Mouse (Mus musculus) G1E (cell line): ENCODE data around the gene Gm17631. TPM values are rescaled to one million over a fixed set of nuclear protein-coding genes. Genes with fewer than 3 reads are reported as not detected.
"Not testable (repeated sequence)": the region's sequence is repeated elsewhere in the genome, so short reads cannot be mapped to it uniquely, and the experiment has no call there.

Source experiments
- ATAC-seq: 2 replicates; pipeline ENCODE4 v1.8.0; 2016; ENCODE audit warnings: mild to moderate bottlenecking; ENCODE audit not compliant: insufficient number of reproducible peaks, poor library complexity, low FRiP score, severe bottlenecking; ENCODE audit errors: extremely low read depth
- DNase-seq: peaks from one replicate; pipeline ENCODE4 v3.0.0; 2012; ENCODE audit warnings: low spot score
- H3K27me3 ChIP-seq: 2 replicates; pipeline ENCODE4 v1.6.1; 2012; ENCODE audit warnings: mild to moderate bottlenecking, low read length, inconsistent platforms; ENCODE audit not compliant: insufficient read depth
- H3K36me3 ChIP-seq: replicated peaks from 2 replicates; pipeline ENCODE3; 2012; ENCODE audit warnings: mild to moderate bottlenecking, inconsistent platforms
- H3K4me1 ChIP-seq: 2 replicates; pipeline ENCODE4 v1.6.1; 2012; ENCODE audit warnings: low read depth, low read length, inconsistent platforms, mixed read lengths; ENCODE audit not compliant: insufficient read depth
- H3K4me3 ChIP-seq: 2 replicates; pipeline ENCODE4 v1.5.1; 2012; ENCODE audit warnings: low read depth, mild to moderate bottlenecking, inconsistent platforms, low read length, moderate library complexity, mixed read lengths
- H3K9me3 ChIP-seq: replicated peaks from 2 replicates; pipeline ENCODE4 v1.6.1; 2012; ENCODE audit warnings: inconsistent platforms
- CTCF ChIP-seq: IDR thresholded peaks from 2 replicates; pipeline ENCODE4 v1.5.1; 2012; ENCODE audit warnings: low read depth, low read length, inconsistent platforms, mixed read lengths
- GATA1 ChIP-seq: IDR thresholded peaks from 2 replicates; pipeline ENCODE4 v1.6.1; 2012; ENCODE audit warnings: borderline replicate concordance, low read length, inconsistent platforms, mixed read lengths
- GATA2 ChIP-seq: IDR thresholded peaks from 2 replicates; pipeline ENCODE4 v1.6.1; 2012; ENCODE audit warnings: low read depth, low read length, inconsistent platforms, borderline replicate concordance
- POLR2AphosphoS5 ChIP-seq: IDR thresholded peaks from 2 replicates; pipeline ENCODE4 v1.6.1; 2012; ENCODE audit warnings: low read depth, low read length, inconsistent platforms; ENCODE audit not compliant: insufficient replicate concordance
- TAL1 ChIP-seq: conservative IDR thresholded peaks from 2 replicates; pipeline ENCODE4 v1.6.1; 2012; ENCODE audit warnings: low read depth, low read length, inconsistent platforms, mixed read lengths
- polyA plus RNA-seq: library from polyadenylated mRNA; stranded (reverse); fragments of >175 nt; gene quantifications from 2 replicates; pipeline ENCODE4 v1.2.3, GENCODE M21; 2012
- total RNA-seq, 2 experiments: library from RNA; stranded (forward) in 1 of 2; stranded (reverse) in 1 of 2; fragments of 200-1000 nt in 1 of 2; fragments of >200 nt in 1 of 2; fragmentation: Nextera tagmentation in 1 of 2; gene quantifications; 2 replicates each; pipeline ENCODE4 v1.2.3; 2014 to 2017

Gene Gm17631
- total RNA-seq (2014; fragmentation: Nextera tagmentation) (not detected in 2 replicates), total RNA-seq (2017) (not detected in 2 replicates), polyA plus RNA-seq (not detected in 2 replicates)

DNA sequence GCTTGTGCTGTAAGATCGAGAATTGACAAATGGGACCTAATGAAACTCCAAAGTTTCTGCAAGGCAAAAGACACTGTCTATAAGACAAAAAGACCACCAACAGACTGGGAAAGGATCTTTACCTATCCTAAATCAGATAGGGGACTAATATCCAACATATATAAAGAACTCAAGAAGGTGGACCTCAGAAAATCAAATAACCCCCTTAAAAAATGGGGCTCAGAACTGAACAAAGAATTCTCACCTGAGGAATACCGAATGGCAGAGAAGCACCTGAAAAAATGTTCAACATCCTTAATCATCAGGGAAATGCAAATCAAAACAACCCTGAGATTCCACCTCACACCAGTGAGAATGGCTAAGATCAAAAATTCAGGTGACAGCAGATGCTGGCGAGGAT is at the start of gene Gm17631:
TSS of gene Gm17631 (plus strand) at position 301 of the 400 bp plus-strand sequence.
- not testable (repeated sequence) for H3K27me3 ChIP-seq, H3K36me3 ChIP-seq, H3K4me3 ChIP-seq, H3K9me3 ChIP-seq, DNase-seq, ATAC-seq, H3K4me1 ChIP-seq

- no peak for ATAC-seq
- Histone ChIP-seq H3K9me3 (peaks cover 8% of the 10 kb centered on the region), H3K4me3 (no peak overlapping the region), H3K27me3 (no peaks in the 10 kb centered on the region), H3K4me1 (no peaks in the 10 kb centered on the region), H3K36me3 (no peaks in the 10 kb centered on the region)
- no peak for DNase-seq
- no peak for TF ChIP-seq POLR2AphosphoS5
- TF ChIP-seq GATA1, result no peak
Observed at GRCm38 (mm10) chr6:129817731-129818130, 44.7 kb upstream of the Gm17631 start.

GRCm38 (mm10) chr6:129824004-129824403 is 38.4 kb upstream of the Gm17631 start:
- no peak for TF ChIP-seq TAL1
- no peak for TF ChIP-seq POLR2AphosphoS5
- no peak for TF ChIP-seq GATA1
- no peak for TF ChIP-seq CTCF
- no peak for TF ChIP-seq GATA2
- ATAC-seq, result no peak

GRCm38 (mm10) chr6:129825559-129825958 is 36.9 kb upstream of the Gm17631 start:
- ATAC-seq (no peak), DNase-seq (no peak)
- no peak overlapping the region for H3K4me3 ChIP-seq

More at GRCm38 (mm10) chr6:129824004-129824403, 38.4 kb upstream of the Gm17631 start:
- H3K9me3 ChIP-seq, result peaks cover 5% of the 10 kb centered on the region
- H3K27me3 ChIP-seq, result no peaks in the 10 kb centered on the region
- no peaks in the 10 kb centered on the region for H3K4me1 ChIP-seq
- H3K36me3 ChIP-seq, result no peaks in the 10 kb centered on the region
- DNase-seq, result no peak
- no peak overlapping the region for H3K4me3 ChIP-seq

DNA sequence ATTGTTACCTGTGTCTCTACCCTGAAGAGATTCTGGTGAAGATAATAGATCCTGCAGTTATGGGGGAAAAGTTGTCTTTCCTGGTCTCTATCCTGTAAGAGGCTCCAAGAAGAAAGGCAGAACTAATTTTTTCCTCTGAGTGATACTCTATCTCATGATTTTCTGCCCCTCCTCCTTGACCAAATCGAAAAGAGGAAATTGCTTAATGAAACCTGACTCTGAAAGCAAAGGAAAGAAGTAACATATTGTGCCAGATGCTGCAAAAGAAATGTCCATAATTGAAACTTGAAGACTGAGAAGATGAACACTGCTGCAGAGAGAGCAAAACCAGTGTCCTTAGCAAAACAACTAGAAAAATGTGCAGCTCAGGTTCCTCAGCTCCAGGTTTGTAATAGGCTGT is 14.1 kb downstream of the Gm17631 start, which contains the start of gene Klra17:
TSS of gene Klra17 (minus strand) at position 124 of the 400 bp plus-strand sequence.
- DNase-seq (no peak), ATAC-seq (no peak)
- TF ChIP-seq GATA2, result no peak
- TF ChIP-seq TAL1, result no peak
- Histone ChIP-seq H3K4me1 (no peaks in the 10 kb centered on the region), H3K9me3 (no peaks in the 10 kb centered on the region), H3K27me3 (no peaks in the 10 kb centered on the region), H3K4me3 (no peak within 1 kb of the TSS), H3K36me3 (no peaks in the 10 kb centered on the region)

More at GRCm38 (mm10) chr6:129825559-129825958, 36.9 kb upstream of the Gm17631 start:
- Histone ChIP-seq H3K9me3 (no peaks in the 10 kb centered on the region), H3K27me3 (no peaks in the 10 kb centered on the region), H3K36me3 (no peaks in the 10 kb centered on the region), H3K4me1 (no peaks in the 10 kb centered on the region)
- TF ChIP-seq CTCF (no peak), GATA1 (no peak), POLR2AphosphoS5 (no peak), GATA2 (no peak), TAL1 (no peak)

- no peak overlapping the region for H3K4me3 ChIP-seq
- ATAC-seq (no peak), DNase-seq (no peak)
- peaks cover 4% of the 10 kb centered on the region; the same call in 1 of the 2 replicates for H3K9me3 ChIP-seq
- H3K36me3 ChIP-seq, result no peaks in the 10 kb centered on the region
- no peaks in the 10 kb centered on the region for H3K4me1 ChIP-seq
- no peaks in the 10 kb centered on the region for H3K27me3 ChIP-seq
- TF ChIP-seq POLR2AphosphoS5, result no peak
- TF ChIP-seq GATA1, result no peak
- TF ChIP-seq GATA2, result no peak
- TF ChIP-seq TAL1, result no peak
- no peak for TF ChIP-seq CTCF
Observed at GRCm38 (mm10) chr6:129882525-129882924, 20.1 kb downstream of the Gm17631 start.

Other genes starting within 250 kb of the Gm17631 start
- gene Klrk1, start 238.8 kb upstream of the Gm17631 start, total RNA-seq (2014; fragmentation: Nextera tagmentation), result not detected in 2 replicates
- 0.12 and 0.38 TPM in 2 replicates for gene Klrk1, start 238.8 kb upstream of the Gm17631 start, total RNA-seq (2017)
- gene Klrk1, start 238.8 kb upstream of the Gm17631 start, polyA plus RNA-seq, result not detected in 2 replicates
- not detected in 2 replicates for gene Klrc3, start 219.3 kb upstream of the Gm17631 start, total RNA-seq (2014; fragmentation: Nextera tagmentation)
- 0.27 TPM in 1 of 2 replicates, not detected in the other for gene Klrc3, start 219.3 kb upstream of the Gm17631 start, total RNA-seq (2017)
- not detected in 2 replicates for gene Klrc3, start 219.3 kb upstream of the Gm17631 start, polyA plus RNA-seq
- gene Klrc2, start 202.0 kb upstream of the Gm17631 start, total RNA-seq (2014; fragmentation: Nextera tagmentation), result not detected in 2 replicates
- 0.11 and 0.29 TPM in 2 replicates for gene Klrc2, start 202.0 kb upstream of the Gm17631 start, total RNA-seq (2017)
- not detected in 2 replicates for gene Klrc2, start 202.0 kb upstream of the Gm17631 start, polyA plus RNA-seq
- gene Klrc1, start 183.7 kb upstream of the Gm17631 start, total RNA-seq (2014; fragmentation: Nextera tagmentation), result not detected in 2 replicates
- not detected in 2 replicates for gene Klrc1, start 183.7 kb upstream of the Gm17631 start, total RNA-seq (2017)
- gene Klrc1, start 183.7 kb upstream of the Gm17631 start, polyA plus RNA-seq, result not detected in 2 replicates
- not detected in 2 replicates for gene Klri1, start 145.5 kb upstream of the Gm17631 start, total RNA-seq (2014; fragmentation: Nextera tagmentation)
- gene Klri1, start 145.5 kb upstream of the Gm17631 start, total RNA-seq (2017), result not detected in 2 replicates
- gene Klri1, start 145.5 kb upstream of the Gm17631 start, polyA plus RNA-seq, result not detected in 2 replicates
- gene Klri2, start 122.2 kb upstream of the Gm17631 start, total RNA-seq (2014; fragmentation: Nextera tagmentation), result not detected in 2 replicates
- 0.06 and 0.16 TPM in 2 replicates for gene Klri2, start 122.2 kb upstream of the Gm17631 start, total RNA-seq (2017)
- not detected in 2 replicates for gene Klri2, start 122.2 kb upstream of the Gm17631 start, polyA plus RNA-seq
- not detected in 2 replicates for gene Gm156, start 78.4 kb upstream of the Gm17631 start, total RNA-seq (2014; fragmentation: Nextera tagmentation)
- gene Gm156, start 78.4 kb upstream of the Gm17631 start, total RNA-seq (2017), result 0.29 TPM in 1 of 2 replicates, not detected in the other
- not detected in 2 replicates for gene Gm156, start 78.4 kb upstream of the Gm17631 start, polyA plus RNA-seq
- gene Klra17, start 14.0 kb downstream of the Gm17631 start, total RNA-seq (2014; fragmentation: Nextera tagmentation), result not detected in 2 replicates
- gene Klra17, start 14.0 kb downstream of the Gm17631 start, total RNA-seq (2017), result not detected in 2 replicates
- not detected in 2 replicates for gene Klra17, start 14.0 kb downstream of the Gm17631 start, polyA plus RNA-seq
- not detected in 2 replicates for gene Klra5, start 55.0 kb downstream of the Gm17631 start, total RNA-seq (2014; fragmentation: Nextera tagmentation)
- not detected in 2 replicates for gene Klra5, start 55.0 kb downstream of the Gm17631 start, total RNA-seq (2017)
- gene Klra5, start 55.0 kb downstream of the Gm17631 start, polyA plus RNA-seq, result not detected in 2 replicates
- not detected in 2 replicates for gene Klra6, start 164.3 kb downstream of the Gm17631 start, total RNA-seq (2014; fragmentation: Nextera tagmentation)
- not detected in 2 replicates for gene Klra6, start 164.3 kb downstream of the Gm17631 start, total RNA-seq (2017)
- not detected in 2 replicates for gene Klra6, start 164.3 kb downstream of the Gm17631 start, polyA plus RNA-seq
- not detected in 2 replicates for gene Klra4, start 204.6 kb downstream of the Gm17631 start, total RNA-seq (2014; fragmentation: Nextera tagmentation)
- gene Klra4, start 204.6 kb downstream of the Gm17631 start, total RNA-seq (2017), result 0.22 TPM in 1 of 2 replicates, not detected in the other
- not detected in 2 replicates for gene Klra4, start 204.6 kb downstream of the Gm17631 start, polyA plus RNA-seq